Mouse (Mus musculus) ES-Bruce4 (cell line): Measurements from ENCODE around the gene Sh3rf3.

Source experiments
- CTCF ChIP-seq: IDR thresholded peaks from one replicate; pipeline ENCODE4 v1.8.1; 2011; ENCODE audit warnings: low read depth, low read length
- EP300 ChIP-seq: IDR thresholded peaks from 2 replicates; pipeline ENCODE4 v1.6.1; 2011; ENCODE audit warnings: low read depth, low read length; ENCODE audit not compliant: insufficient read depth
- POLR2A ChIP-seq: IDR thresholded peaks from one replicate; pipeline ENCODE4 v1.8.1; 2011; ENCODE audit warnings: low read length; ENCODE audit not compliant: insufficient read depth

- TF ChIP-seq POLR2A (no peak), CTCF (no peak), EP300 (no peak)
These were observed 130.7 kb downstream of the Sh3rf3 start for GRCm38 (mm10) chr10:58943661-58944400.
